Mouse (Mus musculus): Measurements from ENCODE around the gene Gpc4. TPM values are rescaled to one million over a fixed set of nuclear protein-coding genes. Genes with fewer than 3 reads are reported as not detected.

Gene Gpc4
- polyA plus RNA-seq, 1 experiment = 18.8 TPM

GRCm38 (mm10) chrX:52113651-52114050 lies 51.4 kb downstream of the Gpc4 start:
- H3K27ac ChIP-seq (replicated peaks; ENCODE audit: low read depth, low read length) = no peak overlapping the region

GRCm38 (mm10) chrX:52109663-52110062 lies 55.4 kb downstream of the Gpc4 start:
- no peak overlapping the region for H3K27ac ChIP-seq (replicated peaks; ENCODE audit: low read depth, low read length)
- no peaks in the 10 kb centered on the region for H3K4me1 ChIP-seq (ENCODE audit: control insufficient read depth, insufficient read depth, insufficient read length, low read length)
- H3K4me3 ChIP-seq (ENCODE audit: insufficient read depth, low read depth, low read length) = no peak overlapping the region

More at GRCm38 (mm10) chrX:52113651-52114050, 51.4 kb downstream of the Gpc4 start:
- Histone ChIP-seq H3K4me1 (ENCODE audit: control insufficient read depth, insufficient read depth, insufficient read length, low read length) (peaks cover 8% of the 10 kb centered on the region), H3K4me3 (ENCODE audit: insufficient read depth, low read depth, low read length) (no peak overlapping the region)

- H3K27ac ChIP-seq (replicated peaks; ENCODE audit: low read depth, low read length) = no peak overlapping the region
- no peaks in the 10 kb centered on the region for H3K4me1 ChIP-seq (ENCODE audit: control insufficient read depth, insufficient read depth, insufficient read length, low read length)
- no peak overlapping the region for H3K4me3 ChIP-seq (ENCODE audit: insufficient read depth, low read depth, low read length)
Observed at GRCm38 (mm10) chrX:52108966-52109365, 56.1 kb downstream of the Gpc4 start.

GRCm38 (mm10) chrX:52103771-52104170 lies 61.3 kb downstream of the Gpc4 start:
- H3K4me3 ChIP-seq (ENCODE audit: insufficient read depth, low read depth, low read length) = no peak overlapping the region
- H3K27ac ChIP-seq (replicated peaks; ENCODE audit: low read depth, low read length) = no peak overlapping the region

GRCm38 (mm10) chrX:52101940-52102339 lies 63.1 kb downstream of the Gpc4 start:
- H3K4me1 ChIP-seq (ENCODE audit: control insufficient read depth, insufficient read depth, insufficient read length, low read length) = no peaks in the 10 kb centered on the region

More at GRCm38 (mm10) chrX:52103771-52104170, 61.3 kb downstream of the Gpc4 start:
- no peaks in the 10 kb centered on the region for H3K4me1 ChIP-seq (ENCODE audit: control insufficient read depth, insufficient read depth, insufficient read length, low read length)

GRCm38 (mm10) chrX:52101445-52101844 lies 63.6 kb downstream of the Gpc4 start:
- no peak overlapping the region for H3K4me3 ChIP-seq (ENCODE audit: insufficient read depth, low read depth, low read length)
- H3K27ac ChIP-seq (replicated peaks; ENCODE audit: low read depth, low read length) = no peak overlapping the region
- H3K4me1 ChIP-seq (ENCODE audit: control insufficient read depth, insufficient read depth, insufficient read length, low read length) = no peaks in the 10 kb centered on the region

More at GRCm38 (mm10) chrX:52101940-52102339, 63.1 kb downstream of the Gpc4 start:
- Histone ChIP-seq H3K27ac (replicated peaks; ENCODE audit: low read depth, low read length) (no peak overlapping the region), H3K4me3 (ENCODE audit: insufficient read depth, low read depth, low read length) (no peak overlapping the region)

- Histone ChIP-seq H3K4me3 (ENCODE audit: insufficient read depth, low read depth, low read length) (no peak overlapping the region), H3K4me1 (ENCODE audit: control insufficient read depth, insufficient read depth, insufficient read length, low read length) (no peaks in the 10 kb centered on the region), H3K27ac (replicated peaks; ENCODE audit: low read depth, low read length) (no peak overlapping the region)
Observed at GRCm38 (mm10) chrX:52087726-52088348, 77.2 kb downstream of the Gpc4 start.

GRCm38 (mm10) chrX:52086885-52087573 lies 78.0 kb downstream of the Gpc4 start:
- H3K4me3 ChIP-seq (ENCODE audit: insufficient read depth, low read depth, low read length) = no peak overlapping the region
- no peak overlapping the region for H3K27ac ChIP-seq (replicated peaks; ENCODE audit: low read depth, low read length)
- no peaks in the 10 kb centered on the region for H3K4me1 ChIP-seq (ENCODE audit: control insufficient read depth, insufficient read depth, insufficient read length, low read length)

GRCm38 (mm10) chrX:52083557-52083956 lies 81.5 kb downstream of the Gpc4 start:
- Histone ChIP-seq H3K4me3 (ENCODE audit: insufficient read depth, low read depth, low read length) (no peak overlapping the region), H3K27ac (replicated peaks; ENCODE audit: low read depth, low read length) (no peak overlapping the region)

GRCm38 (mm10) chrX:52072410-52072809 lies 92.6 kb downstream of the Gpc4 start:
- no peak overlapping the region for H3K27ac ChIP-seq (replicated peaks; ENCODE audit: low read depth, low read length)
- no peak overlapping the region for H3K4me3 ChIP-seq (ENCODE audit: insufficient read depth, low read depth, low read length)
- no peaks in the 10 kb centered on the region for H3K4me1 ChIP-seq (ENCODE audit: control insufficient read depth, insufficient read depth, insufficient read length, low read length)

More at GRCm38 (mm10) chrX:52083557-52083956, 81.5 kb downstream of the Gpc4 start:
- no peaks in the 10 kb centered on the region for H3K4me1 ChIP-seq (ENCODE audit: control insufficient read depth, insufficient read depth, insufficient read length, low read length)

- Histone ChIP-seq H3K4me1 (ENCODE audit: control insufficient read depth, insufficient read depth, insufficient read length, low read length) (no peaks in the 10 kb centered on the region), H3K4me3 (ENCODE audit: insufficient read depth, low read depth, low read length) (no peak overlapping the region), H3K27ac (replicated peaks; ENCODE audit: low read depth, low read length) (no peak overlapping the region)
Observed at GRCm38 (mm10) chrX:52053416-52053815, 111.6 kb downstream of the Gpc4 start.

- no peaks in the 10 kb centered on the region for H3K4me1 ChIP-seq (ENCODE audit: control insufficient read depth, insufficient read depth, insufficient read length, low read length)
- no peak overlapping the region for H3K27ac ChIP-seq (replicated peaks; ENCODE audit: low read depth, low read length)
- H3K4me3 ChIP-seq (ENCODE audit: insufficient read depth, low read depth, low read length) = no peak overlapping the region
Observed at GRCm38 (mm10) chrX:52052011-52052410, 113.0 kb downstream of the Gpc4 start.

GRCm38 (mm10) chrX:52050941-52051340 lies 114.1 kb downstream of the Gpc4 start:
- H3K27ac ChIP-seq (replicated peaks; ENCODE audit: low read depth, low read length) = no peak overlapping the region

GRCm38 (mm10) chrX:52039875-52040274 lies 125.2 kb downstream of the Gpc4 start:
- Histone ChIP-seq H3K4me3 (ENCODE audit: insufficient read depth, low read depth, low read length) (no peak overlapping the region), H3K27ac (replicated peaks; ENCODE audit: low read depth, low read length) (no peak overlapping the region), H3K4me1 (ENCODE audit: control insufficient read depth, insufficient read depth, insufficient read length, low read length) (no peaks in the 10 kb centered on the region)

More at GRCm38 (mm10) chrX:52050941-52051340, 114.1 kb downstream of the Gpc4 start:
- Histone ChIP-seq H3K4me1 (ENCODE audit: control insufficient read depth, insufficient read depth, insufficient read length, low read length) (no peaks in the 10 kb centered on the region), H3K4me3 (ENCODE audit: insufficient read depth, low read depth, low read length) (no peak overlapping the region)

- H3K27ac ChIP-seq (replicated peaks; ENCODE audit: low read depth, low read length) = no peak overlapping the region
- no peak overlapping the region for H3K4me3 ChIP-seq (ENCODE audit: insufficient read depth, low read depth, low read length)
- H3K4me1 ChIP-seq (ENCODE audit: control insufficient read depth, insufficient read depth, insufficient read length, low read length) = no peaks in the 10 kb centered on the region; the same call in 1 of the 2 replicates
Observed at GRCm38 (mm10) chrX:52030146-52030545, 134.9 kb downstream of the Gpc4 start.

- Histone ChIP-seq H3K4me1 (ENCODE audit: control insufficient read depth, insufficient read depth, insufficient read length, low read length) (no peaks in the 10 kb centered on the region; the same call in 1 of the 2 replicates), H3K4me3 (ENCODE audit: insufficient read depth, low read depth, low read length) (no peak overlapping the region)
Observed at GRCm38 (mm10) chrX:52017660-52018059, 147.4 kb downstream of the Gpc4 start.

More at GRCm38 (mm10) chrX:52017660-52018059, 147.4 kb downstream of the Gpc4 start:
- H3K27ac ChIP-seq (replicated peaks; ENCODE audit: low read depth, low read length) = no peak overlapping the region

All from brown adipose tissue, adult 24 weeks (tissue).